Comparison of ENCODE assay signal across 24 mouse cellular contexts in the genomic region with DNA sequence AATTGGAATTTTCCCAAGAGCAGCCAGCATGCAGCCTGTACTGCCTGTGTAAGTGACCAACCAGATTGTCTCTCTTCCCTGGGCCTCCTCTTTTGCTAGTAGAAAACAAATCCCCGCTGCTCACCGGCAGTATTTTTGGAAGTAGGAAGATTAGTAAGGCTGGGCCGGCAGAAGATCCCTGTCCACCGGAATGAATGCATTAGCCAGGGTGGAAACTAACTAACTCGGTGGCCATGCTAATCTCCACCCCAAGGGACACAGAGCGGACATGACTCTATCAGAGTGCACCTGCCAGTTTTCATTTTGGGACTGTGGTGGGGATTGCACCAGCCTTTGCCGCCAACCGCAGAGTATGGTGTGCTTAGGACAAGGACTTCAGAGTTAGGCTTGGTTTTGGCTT.
DNase-seq lines count a peak whose midpoint lies in the region; ATAC-seq and TF ChIP-seq lines count a peak whose summit lies in the region.
"Had no signal": no experiment of that assay in that cellular context is flagged by ENCODE, and none has a peak within 500 bp of the region (broad histone marks: within the 10 kb centered on the region; RNA-seq: fewer than 3 reads in every experiment).

No protein-coding gene starts in this region.

- peak overlapping the region; percentile 42; the same call in 1 of the 2 replicates for H3K27ac ChIP-seq in heart, adult 2 months
- no peak overlapping the region for H3K27ac ChIP-seq in midbrain, embryonic 11.5 days (ENCODE audit: low read depth, low read length)
- H3K27ac ChIP-seq: embryonic facial prominence, embryonic 15.5 days; hindbrain, embryonic 14.5 days; limb, embryonic 10.5 days; midbrain, embryonic 12.5 days; stomach, embryonic 15.5 days had no signal

- TF ChIP-seq CTCF in heart, adult 2 months (IDR thresholded peaks at IDR 0.05): no peak

- WGBS in heart, adult 2 months: 46% methylated on average over 8 of the region's 8 CpGs
- 65% methylated on average over 8 of the region's 8 CpGs for WGBS in midbrain, embryonic 11.5 days

- H3K4me2 ChIP-seq in midbrain, embryonic 11.5 days: no peak overlapping the region
- H3K4me2 ChIP-seq: embryonic facial prominence, embryonic 15.5 days; hindbrain, embryonic 14.5 days; midbrain, embryonic 12.5 days; stomach, embryonic 15.5 days had no signal

- no peaks in the 10 kb centered on the region; the same call in 1 of the 2 replicates for H3K36me3 ChIP-seq in heart, adult 2 months (ENCODE audit: control insufficient read depth, insufficient read depth, low read length)
- H3K36me3 ChIP-seq in midbrain, embryonic 11.5 days (ENCODE audit: control insufficient read depth, insufficient read depth, low read length): no peaks in the 10 kb centered on the region
- H3K36me3 ChIP-seq: embryonic facial prominence, embryonic 15.5 days; midbrain, embryonic 12.5 days; stomach, embryonic 15.5 days had no signal

- no peak overlapping the region for H3K9ac ChIP-seq in heart, adult 2 months (ENCODE audit: low read depth, low read length)
- H3K9ac ChIP-seq in midbrain, embryonic 11.5 days (ENCODE audit: low read length): no peak overlapping the region
- H3K9ac ChIP-seq: embryonic facial prominence, embryonic 15.5 days; hindbrain, embryonic 14.5 days; liver, postnatal 0 days; midbrain, embryonic 12.5 days; stomach, embryonic 15.5 days had no signal

- ATAC-seq in midbrain, embryonic 11.5 days (ENCODE audit: low FRiP score): no peak
- ATAC-seq: CD4-positive, CD25-positive, alpha-beta regulatory T cell, adult 4 months; forebrain, embryonic 14.5 days; intestine, embryonic 16.5 days; liver, postnatal 0 days had no signal

- no peaks in the 10 kb centered on the region for H3K9me3 ChIP-seq in midbrain, embryonic 11.5 days (ENCODE audit: control insufficient read depth, low read length)
- H3K9me3 ChIP-seq: embryonic facial prominence, embryonic 15.5 days; limb, embryonic 10.5 days; midbrain, embryonic 12.5 days; stomach, embryonic 15.5 days had no signal

- DNase-seq in heart, adult 2 months: no peak
- DNase-seq in heart, postnatal 14 days: no peak
- DNase-seq in heart, postnatal 10 days: peak; percentile 22 to 23
- DNase-seq in heart, postnatal 25 days (ENCODE audit: low spot score): no peak
- DNase-seq in cerebellum, adult 11 months: peak; percentile 32
- peak; percentile 64 for DNase-seq in cerebellum, adult 9-11 months
- DNase-seq in adrenal gland, postnatal 4 days (ENCODE audit: low spot score in 2 of 2): no peak
- no peak for DNase-seq in midbrain, embryonic 11.5 days (ENCODE audit: low spot score, missing footprints)
- DNase-seq: adrenal gland, postnatal 25 days; gastrocnemius, postnatal 10 days; heart, adult 11 months; kidney, adult 9 months; kidney, postnatal 14 days; liver, postnatal 0 days; lung, postnatal 10 days; thymus, postnatal 25 days had no signal

- H3K27me3 ChIP-seq in heart, adult 2 months (ENCODE audit: control insufficient read depth, insufficient read depth, low read length): no peaks in the 10 kb centered on the region
- H3K27me3 ChIP-seq in midbrain, embryonic 11.5 days (ENCODE audit: control insufficient read depth, insufficient read depth, low read length): peaks cover 6% of the 10 kb centered on the region
- H3K27me3 ChIP-seq: stomach, embryonic 15.5 days had no signal

- H3K4me3 ChIP-seq in heart, adult 2 months: no peak overlapping the region
- no peak overlapping the region for H3K4me3 ChIP-seq in midbrain, embryonic 11.5 days (ENCODE audit: low read depth, low read length)
- H3K4me3 ChIP-seq: embryonic facial prominence, embryonic 15.5 days; limb, embryonic 10.5 days; midbrain, embryonic 12.5 days; stomach, embryonic 15.5 days had no signal

- H3K4me1 ChIP-seq in heart, adult 2 months (ENCODE audit: control insufficient read depth, insufficient read depth, low read length): peaks cover 3% of the 10 kb centered on the region
- H3K4me1 ChIP-seq in midbrain, embryonic 11.5 days (ENCODE audit: control insufficient read depth, insufficient read depth, low read length): peaks cover 17% of the 10 kb centered on the region

- no peaks in the 10 kb centered on the region; the same call in 1 of the 2 replicates for H3K79me2 ChIP-seq in heart, adult 2 months (replicated peaks; ENCODE audit: control insufficient read depth, insufficient read depth, low read length)

- no peak for TF ChIP-seq EP300 in heart, adult 2 months (IDR thresholded peaks at IDR 0.05; ENCODE audit: insufficient read depth, low read depth, low read length)

- no peak for TF ChIP-seq POLR2A in heart, adult 2 months (IDR thresholded peaks at IDR 0.05; ENCODE audit: insufficient read depth, low read depth, low read length)

- intact Hi-C loops in heart, adult 2 months (cut with DNase I): loop anchor here (5.0 kb wide), 1 partner anchor 725 kb away; the partner anchor contains the start of gene Irx5
- intact Hi-C loops in heart, postnatal 14 days (cut with DNase I): no loop called here
- intact Hi-C loops in heart, postnatal 10 days (cut with DNase I): loop anchor here (5.0 kb wide), 1 partner anchor 80 kb away; no protein-coding TSS in a partner anchor
- intact Hi-C loops in heart, postnatal 25 days (cut with DNase I): no loop called here

Comparison
In these comparisons a context has a peak if more than half of its experiments do, and no peak if none do; other contexts are left out.
1. DNase-seq: peak in heart, postnatal 10 days (2 of 2), cerebellum, adult 11 months (single experiment) and cerebellum, adult 9-11 months (single experiment); none in heart, adult 2 months (0 of 2), heart, postnatal 14 days (0 of 2), heart, postnatal 25 days (single experiment), adrenal gland, postnatal 4 days (0 of 2) and midbrain, embryonic 11.5 days (single experiment).
2. intact Hi-C loops: an anchor here in heart, adult 2 months (5.0 kb wide) and heart, postnatal 10 days (5.0 kb wide); none called in heart, postnatal 14 days and heart, postnatal 25 days.